Mouse (Mus musculus) lung, postnatal 0 days (tissue): ENCODE measurements around the gene Slc25a19. TPM values are rescaled to one million over a fixed set of nuclear protein-coding genes. Genes with fewer than 3 reads are reported as not detected.

Experiments used
- ATAC-seq: fragments of 200-750 bp; cut with Nextera tagmentation; 2 replicates; pipeline ENCODE4 v1.8.0; 2017; ENCODE audit warnings: moderate library complexity
- DNase-seq: peaks from one replicate; pipeline ENCODE4 v3.0.0-alpha.2; 2016; ENCODE audit warnings: low spot score
- H3K27ac ChIP-seq: fragments of 300-500 bp; sonication (generic); 2 replicates; pipeline ENCODE4 v1.5.1; 2014; ENCODE audit warnings: antibody characterized with exemption, mild to moderate bottlenecking, low read length, mixed read lengths
- H3K27me3 ChIP-seq: fragments of 300-500 bp; sonication (generic); replicated peaks from 2 replicates; pipeline ENCODE4 v1.6.1; 2014; ENCODE audit warnings: low read length, mixed read lengths; ENCODE audit not compliant: insufficient read depth
- H3K36me3 ChIP-seq: fragments of 300-500 bp; sonication (generic); 2 replicates; pipeline ENCODE4 v1.6.1; 2014; ENCODE audit warnings: low read length, mixed read lengths; ENCODE audit not compliant: insufficient read depth
- H3K4me1 ChIP-seq: fragments of 300-500 bp; sonication (generic); 2 replicates; pipeline ENCODE4 v1.6.1; 2014; ENCODE audit warnings: antibody characterized with exemption, low read depth, low read length, mixed read lengths; ENCODE audit not compliant: insufficient read depth
- H3K4me2 ChIP-seq: fragments of 300-500 bp; sonication (generic); replicated peaks from 2 replicates; pipeline ENCODE4 v1.6.1; 2014; ENCODE audit warnings: low read depth, mild to moderate bottlenecking, low read length, moderate library complexity, mixed read lengths
- H3K4me3 ChIP-seq: fragments of 300-500 bp; sonication (generic); 2 replicates; pipeline ENCODE4 v1.5.1; 2014; ENCODE audit warnings: low read depth, low read length
- H3K9ac ChIP-seq: fragments of 300-500 bp; sonication (generic); replicated peaks from 2 replicates; pipeline ENCODE4 v1.6.1; 2014; ENCODE audit warnings: low read depth, mild to moderate bottlenecking
- H3K9me3 ChIP-seq: fragments of 300-500 bp; sonication (generic); 2 replicates; pipeline ENCODE4 v1.6.1; 2016; ENCODE audit warnings: low read length, mixed read lengths
- CTCF ChIP-seq: IDR thresholded peaks from 2 replicates; pipeline ENCODE4 v1.5.1; 2016; ENCODE audit warnings: antibody characterized with exemption, mild to moderate bottlenecking
- EP300 ChIP-seq: IDR thresholded peaks from 2 replicates; pipeline ENCODE4 v1.6.1; 2016; ENCODE audit warnings: antibody characterized with exemption, mild to moderate bottlenecking, control low read depth
- WGBS: fragments of 180-500 bp; shearing (Covaris S2); extraction: QIAGEN DNeasy Blood & Tissue Kit; methylation state at CpG from one replicate; pipeline ENCODE4 v1.1.7; 2014; 5-methylcytosine and 5-hydroxymethylcytosine counted together
- polyA plus RNA-seq: library from polyadenylated mRNA; unstranded; fragments of >200 nt; fragmentation: Nextera tagmentation; extraction: Ambion mirVana; gene quantifications from 2 replicates; pipeline ENCODE4 v1.2.1, GENCODE M21; 2015

The Slc25a19 gene
- polyA plus RNA-seq, 1 experiment from 2014 or later, result 18.9 TPM

- peak overlapping the region; percentile 93 for H3K9ac ChIP-seq
- peak overlapping the region; percentile 90 for H3K4me2 ChIP-seq
- no peaks in the 10 kb centered on the region for H3K9me3 ChIP-seq
- peaks cover 7% of the 10 kb centered on the region; the same call in 1 of the 2 replicates for H3K36me3 ChIP-seq
- no peak for DNase-seq
- WGBS, result under 1% methylated on average over 26 of the region's 26 CpGs
- H3K27ac ChIP-seq, result peak overlapping the region; percentile 93
- ATAC-seq, result peak; percentile 9; the same call in 1 of the 2 replicates
- H3K4me1 ChIP-seq, result peaks cover 14% of the 10 kb centered on the region; the same call in 1 of the 2 replicates
- no peak for TF ChIP-seq CTCF
- TF ChIP-seq EP300, result no peak
- no peaks in the 10 kb centered on the region for H3K27me3 ChIP-seq
- H3K4me3 ChIP-seq, result peak overlapping the region; percentile 85
Measured at GRCm38 (mm10) chr11:115604304-115604696, 23.8 kb downstream of the Slc25a19 start.

- Histone ChIP-seq H3K9ac (peak within 1 kb of the TSS; percentile 93), H3K4me1 (peaks cover 14% of the 10 kb centered on the region; the same call in 1 of the 2 replicates), H3K4me2 (peak within 1 kb of the TSS; percentile 90), H3K36me3 (peaks cover 7% of the 10 kb centered on the region; the same call in 1 of the 2 replicates), H3K9me3 (no peaks in the 10 kb centered on the region), H3K4me3 (peak within 1 kb of the TSS; percentile 85), H3K27me3 (no peaks in the 10 kb centered on the region), H3K27ac (peak within 1 kb of the TSS; percentile 93)
- under 1% methylated on average over 70 of the region's 93 CpGs for whole genome bisulfite sequencing
- ATAC-seq (peak; percentile 98), DNase-seq (peak; percentile 97)
- no peak for TF ChIP-seq EP300
- peak; percentile 5 for TF ChIP-seq CTCF
Measured at GRCm38 (mm10) chr11:115603476-115604303, 24.4 kb downstream of the Slc25a19 start, which contains the start of the genes Mrps7 and Gga3. Gene Mrps7, plus strand, starts transcription at chr11:115603925. Gene Gga3, minus strand, starts transcription at chr11:115604051.

GRCm38 (mm10) chr11:115603128-115603475 is 25.0 kb downstream of the Slc25a19 start:
- peaks cover 7% of the 10 kb centered on the region; the same call in 1 of the 2 replicates for H3K36me3 ChIP-seq
- TF ChIP-seq EP300, result no peak
- no peak for TF ChIP-seq CTCF
- peak overlapping the region; percentile 93 for H3K9ac ChIP-seq
- no peaks in the 10 kb centered on the region for H3K9me3 ChIP-seq
- ATAC-seq (no peak), DNase-seq (no peak)
- peak overlapping the region; percentile 85 for H3K4me3 ChIP-seq
- peak overlapping the region; percentile 93 for H3K27ac ChIP-seq
- H3K4me2 ChIP-seq, result peak overlapping the region; percentile 90
- H3K4me1 ChIP-seq, result peaks cover 14% of the 10 kb centered on the region; the same call in 1 of the 2 replicates
- WGBS, result 4% methylated on average over 15 of the region's 15 CpGs
- H3K27me3 ChIP-seq, result no peaks in the 10 kb centered on the region

- TF ChIP-seq CTCF (no peak), EP300 (no peak)
- ATAC-seq, result no peak
- WGBS, result 78% methylated on average over 4 of the region's 4 CpGs
Measured at GRCm38 (mm10) chr11:115601174-115601573, 26.9 kb downstream of the Slc25a19 start.

GRCm38 (mm10) chr11:115600743-115601142 is 27.4 kb downstream of the Slc25a19 start:
- 73% methylated on average over 6 of the region's 15 CpGs for WGBS
- no peak overlapping the region for H3K4me2 ChIP-seq
- ATAC-seq, result no peak

More at GRCm38 (mm10) chr11:115601174-115601573, 26.9 kb downstream of the Slc25a19 start:
- no peak overlapping the region for H3K9ac ChIP-seq
- no peak for DNase-seq
- H3K9me3 ChIP-seq, result no peaks in the 10 kb centered on the region
- H3K4me1 ChIP-seq, result peaks cover 14% of the 10 kb centered on the region; the same call in 1 of the 2 replicates
- H3K4me3 ChIP-seq, result no peak overlapping the region
- H3K4me2 ChIP-seq, result no peak overlapping the region
- no peaks in the 10 kb centered on the region for H3K27me3 ChIP-seq
- H3K36me3 ChIP-seq, result no peaks in the 10 kb centered on the region; the same call in 1 of the 2 replicates
- H3K27ac ChIP-seq, result no peak overlapping the region

GRCm38 (mm10) chr11:115599722-115600121 is 28.4 kb downstream of the Slc25a19 start:
- no peak overlapping the region for H3K9ac ChIP-seq
- H3K36me3 ChIP-seq, result no peaks in the 10 kb centered on the region; the same call in none of the 2 replicates
- WGBS, result 86% methylated on average over 7 of the region's 7 CpGs
- H3K27ac ChIP-seq, result no peak overlapping the region
- H3K4me2 ChIP-seq, result no peak overlapping the region
- no peaks in the 10 kb centered on the region for H3K9me3 ChIP-seq
- no peak for TF ChIP-seq CTCF
- no peak for TF ChIP-seq EP300
- ATAC-seq (no peak), DNase-seq (no peak)
- H3K4me3 ChIP-seq, result no peak overlapping the region
- H3K27me3 ChIP-seq, result no peaks in the 10 kb centered on the region
- peaks cover 12% of the 10 kb centered on the region; the same call in 1 of the 2 replicates for H3K4me1 ChIP-seq

More at GRCm38 (mm10) chr11:115600743-115601142, 27.4 kb downstream of the Slc25a19 start:
- TF ChIP-seq CTCF (no peak), EP300 (no peak)
- Histone ChIP-seq H3K4me1 (peaks cover 14% of the 10 kb centered on the region; the same call in 1 of the 2 replicates), H3K9me3 (no peaks in the 10 kb centered on the region), H3K36me3 (no peaks in the 10 kb centered on the region; the same call in 1 of the 2 replicates), H3K27me3 (no peaks in the 10 kb centered on the region), H3K9ac (no peak overlapping the region), H3K27ac (no peak overlapping the region), H3K4me3 (no peak overlapping the region)
- no peak for DNase-seq
